Mouse (Mus musculus) right cerebral cortex, postnatal 10 days (tissue): ENCODE measurements around the gene Fcgr3.

Source experiments
- DNase-seq, 2 experiments: peaks; one replicate each; pipeline ENCODE4 v3.0.0; 2021; ENCODE audit warnings: low spot score in 2 of 2

Gene Fcgr3

GRCm38 (mm10) chr1:171050774-171051173, 14.0 kb downstream of the Fcgr3 start:
- DNase-seq = no peak

DNA sequence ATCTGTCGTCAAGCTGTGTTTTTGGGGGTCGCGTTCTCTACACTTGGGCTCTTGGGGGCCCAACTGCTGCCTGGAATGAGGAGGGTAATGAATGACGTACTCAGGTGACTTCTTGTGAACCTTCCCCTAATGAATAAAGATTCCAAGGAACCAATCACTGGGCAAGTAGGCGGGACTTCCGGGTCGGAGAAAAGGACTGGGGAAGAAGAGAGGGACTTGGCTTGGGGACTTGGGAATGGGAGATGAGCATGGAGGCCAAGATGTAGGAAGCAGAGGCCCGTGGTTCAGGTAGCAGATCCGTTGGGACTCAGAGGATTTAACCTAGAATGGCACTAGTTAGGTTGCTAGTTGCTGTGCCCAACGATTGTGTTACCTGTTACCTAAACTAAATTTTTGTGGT, 15.5 kb downstream of the Fcgr3 start:
- DNase-seq = no peak

DNA sequence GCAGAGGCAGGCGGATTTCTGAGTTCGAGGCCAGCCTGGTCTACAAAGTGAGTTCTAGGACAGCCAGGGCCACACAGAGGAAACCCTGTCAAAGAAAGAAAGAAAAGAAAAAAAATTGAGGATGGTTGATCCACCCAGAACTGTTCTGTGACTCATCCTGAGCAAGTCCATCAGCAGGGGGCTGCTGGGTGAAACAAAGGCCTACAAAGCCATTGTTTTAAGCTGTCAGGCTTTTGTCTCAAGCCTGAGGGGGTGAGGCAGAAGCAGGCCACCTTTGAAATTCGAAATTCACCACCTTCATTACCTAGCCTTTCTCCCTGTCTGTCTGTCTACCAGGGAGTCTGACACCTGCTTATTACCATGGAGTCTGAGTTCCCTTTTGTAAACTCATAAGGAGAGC, 18.2 kb downstream of the Fcgr3 start:
- DNase-seq = no peak

DNA sequence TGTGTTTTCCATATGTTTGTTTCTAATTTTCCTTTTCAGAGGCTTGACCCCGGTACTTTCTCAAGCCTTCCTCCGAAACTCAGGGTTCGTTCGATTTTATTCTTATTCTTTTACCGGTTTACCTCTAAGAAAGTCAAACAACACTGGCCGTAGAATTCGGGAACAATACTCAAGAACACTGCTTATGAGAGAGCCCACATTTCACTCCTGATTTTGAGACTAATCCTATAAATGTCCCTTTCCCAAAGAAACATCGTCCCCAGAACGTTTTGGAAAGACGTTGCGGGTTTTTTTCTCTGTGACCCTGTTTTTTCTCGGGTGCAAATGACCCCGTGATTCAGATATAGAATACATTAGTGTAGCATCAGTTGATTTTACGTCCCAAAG, 19.7 kb downstream of the Fcgr3 start:
- DNase-seq = no peak

- DNase-seq = peak; percentile 89 to 91
These were observed 20.2 kb downstream of the Fcgr3 start for GRCm38 (mm10) chr1:171044365-171045078.

DNA sequence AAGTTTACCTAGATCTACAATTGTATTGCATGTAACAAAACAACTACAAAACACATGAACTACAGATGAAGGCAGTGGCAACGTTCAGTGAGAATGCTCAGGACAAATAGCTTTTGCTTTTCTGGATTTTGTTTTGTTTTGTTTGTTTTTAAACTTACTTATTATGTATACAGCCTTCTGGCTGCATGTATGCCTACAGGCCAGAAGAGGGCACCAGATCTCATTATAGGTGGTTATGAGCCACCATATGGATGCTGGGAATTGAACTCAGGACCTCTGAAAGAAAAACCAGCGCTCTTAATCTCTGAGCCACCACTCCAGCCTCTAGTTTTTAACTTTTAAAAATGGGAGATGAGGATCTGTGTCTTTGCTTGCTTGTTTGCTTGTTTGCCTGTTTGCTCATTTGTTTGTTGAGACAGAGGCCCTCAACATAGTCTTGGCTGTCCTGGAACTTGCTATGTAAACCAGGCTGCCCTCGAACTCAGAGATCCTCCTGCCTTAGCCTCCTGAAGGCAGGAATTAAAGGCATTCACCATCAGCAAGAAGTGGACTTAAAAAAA, 21.1 kb downstream of the Fcgr3 start:
- no peak for DNase-seq

DNA sequence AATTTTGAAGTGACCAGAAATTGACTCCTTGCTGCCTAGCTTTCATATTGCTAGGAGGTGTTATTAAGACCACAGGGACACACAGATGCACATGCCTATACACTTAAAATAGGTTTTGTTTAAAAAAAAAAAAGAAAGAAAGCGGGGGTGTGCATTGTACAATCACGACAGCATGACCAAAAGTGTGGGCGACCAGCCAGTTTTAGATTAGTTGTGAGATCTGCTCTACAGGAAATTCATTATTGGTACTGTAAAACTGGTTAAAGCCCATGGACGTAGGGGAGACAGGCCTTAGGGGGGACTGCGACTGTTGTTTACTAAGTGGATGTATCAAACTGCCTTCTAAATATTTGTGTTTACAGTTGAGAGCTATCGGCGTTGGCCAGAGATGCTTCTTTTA, 24.9 kb downstream of the Fcgr3 start:
- no peak for DNase-seq

- DNase-seq = no peak
These were observed 25.6 kb downstream of the Fcgr3 start for GRCm38 (mm10) chr1:171039135-171039534.

GRCm38 (mm10) chr1:171037861-171038721, 26.6 kb downstream of the Fcgr3 start:
- DNase-seq = peak; percentile 85 to 87

DNA sequence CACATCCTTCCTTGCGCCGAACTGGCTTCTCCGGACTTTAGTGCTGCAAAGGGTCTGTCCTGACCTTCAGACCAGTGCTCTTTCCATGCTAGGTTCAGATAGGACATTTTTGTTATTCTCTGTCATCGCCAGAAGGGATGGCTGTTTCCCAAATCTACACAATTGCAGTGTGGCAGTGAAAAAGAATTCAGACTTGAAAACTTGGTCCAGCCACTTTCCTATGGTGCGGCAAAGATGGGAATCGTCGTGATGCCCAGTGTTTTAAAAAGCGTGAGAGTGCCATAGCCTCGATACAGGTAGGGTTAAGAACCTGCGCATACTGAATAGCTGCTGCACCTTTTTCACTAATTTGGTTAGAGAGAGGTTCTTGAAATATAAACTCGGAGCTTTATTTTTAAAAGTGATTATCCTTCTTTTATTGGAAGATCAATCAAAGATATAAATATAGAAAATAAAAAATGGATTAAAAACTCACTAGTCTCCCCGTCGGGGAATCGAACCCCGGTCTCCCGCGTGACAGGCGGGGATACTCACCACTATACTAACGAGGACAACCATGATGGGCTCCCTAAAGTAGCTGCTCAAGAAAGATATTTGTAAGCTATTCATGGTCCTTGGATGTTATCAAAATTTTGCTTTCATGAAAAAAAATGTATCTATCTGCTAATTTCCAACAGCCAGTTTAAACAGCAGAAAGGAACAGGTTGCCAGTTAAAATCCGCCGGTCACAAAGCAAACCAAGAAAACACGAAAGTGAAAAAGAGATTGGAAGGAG, 28.0 kb downstream of the Fcgr3 start:
- DNase-seq = peak; percentile 74 to 82

- no peak for DNase-seq
These were observed 29.1 kb downstream of the Fcgr3 start for GRCm38 (mm10) chr1:171035611-171036010.

GRCm38 (mm10) chr1:171034201-171034600, 30.5 kb downstream of the Fcgr3 start:
- no peak for DNase-seq

DNA sequence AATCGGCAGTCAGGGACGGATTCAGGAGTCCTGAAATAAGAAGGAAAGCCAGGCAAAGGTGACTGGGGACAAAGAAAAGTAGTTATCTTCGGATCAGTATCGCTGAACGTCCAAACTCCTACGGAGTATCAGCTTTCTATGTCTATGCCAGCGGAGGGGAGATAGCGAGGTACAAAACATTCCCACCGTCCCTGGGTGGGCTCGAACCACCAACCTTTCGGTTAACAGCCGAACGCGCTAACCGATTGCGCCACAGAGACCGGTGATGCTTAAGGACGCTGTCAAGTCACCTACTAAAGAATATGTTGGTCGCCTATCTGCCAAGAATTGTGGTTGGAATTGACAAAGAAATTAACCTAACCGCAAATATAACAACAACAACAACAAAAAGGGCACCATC, 31.0 kb downstream of the Fcgr3 start:
- DNase-seq = peak; percentile 89 to 92

DNA sequence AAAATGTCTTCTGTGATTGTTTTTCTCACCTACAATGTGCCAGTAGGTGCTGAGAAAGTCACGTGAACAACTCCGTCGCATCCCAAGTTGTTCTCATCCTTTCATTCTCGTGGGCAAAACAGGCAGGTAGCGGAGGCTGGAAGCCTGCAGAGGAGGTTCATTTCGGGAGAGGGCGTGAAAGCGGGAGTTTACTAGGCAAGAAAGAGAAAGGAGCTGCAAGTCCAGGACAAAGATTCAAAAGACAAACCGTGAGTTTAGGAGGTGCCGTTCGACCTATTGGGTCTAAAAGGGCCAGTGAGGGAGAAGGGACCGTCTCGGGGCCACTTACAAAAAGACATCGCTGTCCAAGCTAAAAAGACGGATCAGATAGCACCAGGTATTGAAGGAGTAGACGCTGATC, 31.5 kb downstream of the Fcgr3 start:
- DNase-seq = peak in 1 of 2 experiments; percentile 39

GRCm38 (mm10) chr1:171032691-171033090, 32.0 kb downstream of the Fcgr3 start:
- peak in 1 of 2 experiments; percentile 38 for DNase-seq

DNA sequence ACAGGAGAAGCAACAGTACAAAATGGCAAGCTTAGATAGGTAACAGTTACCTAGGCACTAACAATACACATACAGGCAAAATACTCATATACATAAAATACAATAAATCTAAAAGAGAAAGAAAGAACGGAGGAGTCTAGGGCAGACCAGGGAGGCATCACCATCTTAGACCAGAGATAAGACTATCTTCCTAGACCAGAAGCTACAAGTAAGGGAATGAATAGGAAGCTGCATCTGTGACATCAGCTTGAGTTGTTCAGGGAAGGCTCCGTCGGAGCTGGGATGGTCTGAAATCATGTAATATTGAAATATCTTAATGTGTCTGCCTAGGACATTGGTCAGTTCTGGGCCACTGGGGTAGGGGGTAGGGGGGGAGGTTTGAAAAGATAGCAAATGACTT, 33.0 kb downstream of the Fcgr3 start:
- no peak for DNase-seq

GRCm38 (mm10) chr1:171019311-171019950, 45.3 kb downstream of the Fcgr3 start:
- no peak for DNase-seq

GRCm38 (mm10) chr1:171018737-171019136, 46.0 kb downstream of the Fcgr3 start, which contains the start of gene Fcgr4:
TSS of gene Fcgr4 (plus strand) at chr1:171018920.
- DNase-seq = no peak

DNA sequence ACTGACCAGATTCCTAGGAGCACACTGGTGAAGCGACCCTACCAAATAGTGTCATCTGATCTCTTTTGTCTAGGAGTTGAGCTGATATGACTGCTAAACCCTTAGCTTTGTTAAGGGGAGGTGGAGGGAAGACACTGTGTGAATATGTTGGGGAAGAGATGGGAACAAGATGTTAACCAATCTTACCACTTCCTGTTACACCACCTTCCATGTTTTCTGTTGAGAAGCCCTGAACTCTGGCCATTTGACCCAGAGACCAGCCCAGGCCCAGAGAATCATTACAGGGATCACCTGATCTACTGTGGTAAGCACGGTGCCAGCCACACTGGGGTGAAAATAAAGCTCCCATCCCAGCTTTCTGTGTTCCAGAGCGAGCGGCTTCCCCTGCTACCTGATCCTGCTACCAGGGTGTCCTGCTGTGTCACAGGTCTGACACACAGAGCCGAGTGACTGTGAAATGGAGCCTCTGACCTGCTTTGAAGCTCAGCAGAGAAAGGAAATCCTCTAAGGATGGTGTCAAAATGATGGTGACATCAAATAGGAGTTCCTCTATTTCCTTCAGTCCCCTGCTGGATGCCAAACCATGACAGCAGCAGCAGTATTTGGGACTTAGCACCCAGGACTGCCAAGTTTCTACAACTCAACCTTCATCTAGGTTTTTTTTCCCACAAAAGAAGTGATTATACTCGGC, 47.1 kb downstream of the Fcgr3 start:
- DNase-seq = no peak

- no peak for DNase-seq
These were observed 47.9 kb downstream of the Fcgr3 start for GRCm38 (mm10) chr1:171016676-171017356.
